Mouse (Mus musculus) olfactory bulb, adult 2 months (tissue): ENCODE data around the gene Tmem262. TPM values are rescaled to one million over a fixed set of nuclear protein-coding genes. Genes with fewer than 3 reads are reported as not detected.

Experiments used
- H3K27ac ChIP-seq: fragments of 200-500 bp; 2 replicates; pipeline ENCODE4 v1.5.1; 2012; ENCODE audit warnings: low read depth, low read length; ENCODE audit not compliant: insufficient read depth
- H3K4me1 ChIP-seq: fragments of 200-500 bp; 2 replicates; pipeline ENCODE4 v1.6.1; 2012; ENCODE audit warnings: low read length; ENCODE audit not compliant: control insufficient read depth, insufficient read depth
- H3K4me3 ChIP-seq: fragments of 200-500 bp; 2 replicates; pipeline ENCODE4 v1.5.1; 2012; ENCODE audit warnings: mild to moderate bottlenecking, low read depth, low read length, moderate library complexity; ENCODE audit not compliant: insufficient read depth
- CTCF ChIP-seq: fragments of 200-500 bp; IDR thresholded peaks from 2 replicates; pipeline ENCODE4 v1.5.1; 2012; ENCODE audit warnings: low read depth, mild to moderate bottlenecking, low read length, moderate library complexity; ENCODE audit not compliant: insufficient read depth
- POLR2A ChIP-seq: fragments of 200-500 bp; IDR thresholded peaks from 2 replicates; pipeline ENCODE4 v1.6.1; 2012; ENCODE audit warnings: mild to moderate bottlenecking, low read depth, low read length, moderate library complexity; ENCODE audit not compliant: insufficient read depth
- WGBS: fragments of 180-500 bp; shearing (Covaris S2); methylation state at CpG from one replicate; pipeline ENCODE4 v1.1.7; 2018; 5-methylcytosine and 5-hydroxymethylcytosine counted together
- polyA plus RNA-seq: library from polyadenylated mRNA; stranded (reverse); fragments of >200 nt; gene quantifications from 2 replicates; pipeline ENCODE4 v1.2.4, GENCODE M21; 2012; ENCODE audit warnings: low replicate concordance; ENCODE audit not compliant: missing spikeins, insufficient read depth, insufficient read length

Gene Tmem262
- polyA plus RNA-seq, 1 experiment = not detected

DNA sequence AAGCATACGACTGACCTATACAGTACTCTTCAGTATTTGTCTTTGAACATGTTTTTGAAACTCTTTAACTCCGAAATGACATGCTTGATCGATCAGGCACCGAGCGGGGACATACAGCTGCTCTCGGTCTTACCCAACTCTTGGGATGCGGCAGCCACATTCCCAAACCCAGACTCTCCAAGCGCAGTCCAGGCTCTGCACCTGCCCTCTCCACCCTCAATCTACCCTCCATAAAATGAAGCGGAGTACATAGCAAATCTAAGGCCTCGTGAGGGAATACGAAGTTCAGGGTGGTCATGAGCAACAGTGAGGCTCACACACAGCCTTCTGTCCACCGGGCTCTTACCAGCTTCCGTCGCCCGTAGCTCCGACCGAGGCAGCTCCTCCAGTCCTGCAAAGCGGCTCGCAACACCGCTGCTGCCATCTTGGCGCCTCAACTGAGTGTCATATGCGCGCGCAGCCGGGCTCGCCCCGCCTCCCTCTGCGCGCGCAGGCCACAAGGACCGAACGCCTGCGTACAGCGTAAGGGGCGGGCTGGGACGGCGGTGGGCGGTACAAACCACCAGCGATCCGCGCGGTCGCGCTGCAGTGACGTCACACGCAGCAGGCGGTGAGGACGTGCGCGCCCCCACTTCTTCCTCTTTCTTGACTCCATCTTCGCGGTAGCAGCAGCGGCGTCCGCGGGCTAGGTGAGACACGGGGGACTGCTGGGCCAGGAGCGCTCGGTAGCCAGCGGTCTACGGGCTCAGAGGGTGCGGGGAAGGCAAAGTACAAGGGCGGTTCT is 22.3 kb upstream of the Tmem262 start, which contains the start of the genes Mrpl49 and Fau:
Mrpl49 (minus strand) TSS at position 473 of the 784 bp plus-strand sequence.
Fau (plus strand) TSS at position 532 of the 784 bp plus-strand sequence.
- peaks cover 9% of the 10 kb centered on the region for H3K4me1 ChIP-seq
- WGBS = under 1% methylated on average over 63 of the region's 63 CpGs
- peak within 1 kb of the TSS; percentile 67; the same call in 1 of the 2 replicates for H3K27ac ChIP-seq
- peak; percentile 93 for TF ChIP-seq POLR2A
- TF ChIP-seq CTCF = no peak
- H3K4me3 ChIP-seq = peak within 1 kb of the TSS; percentile 90

DNA sequence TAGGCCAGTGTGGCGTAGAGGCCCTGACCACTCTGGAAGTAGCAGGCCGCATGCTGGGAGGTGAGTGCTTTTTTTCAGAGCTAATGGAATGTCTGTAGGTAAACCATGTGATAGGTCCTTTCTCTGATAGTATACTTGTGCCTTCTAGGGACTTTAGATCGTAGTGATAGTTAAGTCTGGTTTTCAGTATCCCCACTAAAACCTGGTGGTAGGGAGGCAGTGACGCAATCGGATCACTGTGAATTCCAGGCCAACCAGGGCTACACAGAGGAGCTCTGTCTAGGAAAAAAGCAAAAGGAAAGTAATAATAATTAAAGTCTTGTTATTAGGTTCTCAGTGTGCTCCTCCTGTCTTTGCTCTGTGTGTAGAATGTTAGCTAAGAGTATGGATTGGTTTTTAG is 21.3 kb upstream of the Tmem262 start:
- TF ChIP-seq POLR2A (no peak), CTCF (no peak)
- Histone ChIP-seq H3K4me3 (peak overlapping the region; percentile 90), H3K27ac (no peak overlapping the region), H3K4me1 (peaks cover 15% of the 10 kb centered on the region)
- WGBS = 28% methylated on average over 5 of the region's 5 CpGs

DNA sequence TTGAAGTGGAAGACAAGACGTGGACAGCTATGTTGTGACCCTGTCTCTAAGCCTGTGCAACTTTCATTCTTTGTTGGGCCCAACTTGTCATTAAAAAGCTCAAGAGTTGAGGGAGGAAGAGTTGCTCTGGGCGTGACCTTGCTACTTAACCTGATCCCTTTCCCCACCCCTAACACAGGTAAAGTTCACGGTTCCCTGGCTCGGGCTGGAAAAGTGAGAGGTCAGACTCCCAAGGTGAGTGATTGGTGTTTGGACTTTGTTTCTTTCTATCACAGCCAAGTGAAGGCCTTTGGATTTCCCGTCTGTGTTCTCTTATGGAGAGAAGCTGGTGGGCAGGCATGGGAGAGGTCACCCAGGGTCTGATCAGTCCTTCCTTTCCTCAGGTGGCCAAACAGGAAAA is 20.9 kb upstream of the Tmem262 start:
- Histone ChIP-seq H3K27ac (no peak overlapping the region), H3K4me1 (peaks cover 15% of the 10 kb centered on the region), H3K4me3 (no peak overlapping the region)
- TF ChIP-seq POLR2A = no peak
- TF ChIP-seq CTCF = no peak
- 82% methylated on average over 5 of the region's 5 CpGs for WGBS

DNA sequence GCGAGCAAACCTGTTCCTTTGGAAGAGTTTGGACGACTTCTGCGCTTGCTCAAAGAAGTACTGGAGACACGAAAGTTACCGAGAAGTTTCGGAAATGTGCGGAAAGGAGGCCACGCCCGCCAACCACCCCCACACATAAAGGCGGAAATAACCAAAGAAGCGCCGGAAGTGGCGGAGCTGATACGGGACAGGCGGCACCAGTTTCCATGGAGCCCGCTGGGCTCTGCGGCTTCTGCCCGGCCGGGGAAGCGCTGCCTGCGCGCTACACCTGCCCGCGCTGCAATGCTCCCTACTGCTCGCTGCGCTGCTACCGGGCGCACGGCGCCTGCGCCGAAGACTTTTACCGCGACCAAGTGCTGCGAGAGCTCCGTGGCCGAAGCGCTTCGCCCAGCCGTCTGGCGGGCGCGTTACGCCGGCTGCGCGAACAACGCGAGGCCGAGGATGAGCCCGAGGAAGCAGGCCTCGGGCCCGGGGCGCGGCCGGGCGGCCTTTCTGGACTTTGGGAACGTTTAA is 18.8 kb upstream of the Tmem262 start, which contains the start of gene Znhit2:
Znhit2 (plus strand) TSS at position 172 of the 513 bp plus-strand sequence.
- TF ChIP-seq POLR2A (peak; percentile 68), CTCF (no peak)
- Histone ChIP-seq H3K4me3 (peak within 1 kb of the TSS; percentile 90), H3K4me1 (peaks cover 15% of the 10 kb centered on the region), H3K27ac (peak within 1 kb of the TSS; percentile 41)
- WGBS = under 1% methylated on average over 58 of the region's 58 CpGs

DNA sequence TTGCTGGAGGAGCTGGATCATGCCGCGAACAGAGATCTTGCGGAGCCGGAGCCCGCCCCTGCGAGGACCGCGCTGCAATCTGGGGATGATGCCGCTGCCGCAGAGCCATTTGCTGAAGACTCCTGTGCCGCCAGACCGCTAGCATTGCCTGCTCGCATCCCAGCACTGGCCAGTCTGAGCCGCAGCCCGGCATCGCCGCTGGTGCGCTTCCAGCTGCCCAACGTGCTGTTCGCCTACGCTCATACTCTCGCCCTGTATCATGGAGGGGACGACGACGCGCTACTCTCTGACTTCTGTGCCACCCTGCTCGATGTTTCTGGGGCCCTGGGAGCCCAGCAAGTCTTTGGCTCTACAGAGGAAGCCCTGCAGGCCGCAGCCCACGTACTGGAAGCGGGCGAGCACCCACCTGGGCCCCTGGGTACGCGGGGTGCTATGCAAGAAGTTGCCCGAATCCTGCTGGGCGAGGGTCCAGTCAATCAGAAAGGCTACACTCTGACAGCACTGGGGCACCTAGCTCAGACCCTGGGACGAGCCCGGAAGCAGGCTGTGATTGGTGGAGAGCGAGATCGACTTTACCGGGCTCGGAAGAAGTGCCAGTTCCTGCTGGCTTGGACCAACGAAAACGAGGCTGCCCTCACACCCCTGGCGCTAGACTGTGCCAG is 18.1 kb upstream of the Tmem262 start:
- Histone ChIP-seq H3K4me3 (peak overlapping the region; percentile 90), H3K27ac (peak overlapping the region; percentile 41), H3K4me1 (peaks cover 20% of the 10 kb centered on the region)
- under 1% methylated on average over 44 of the region's 44 CpGs for WGBS
- no peak for TF ChIP-seq CTCF
- no peak for TF ChIP-seq POLR2A

DNA sequence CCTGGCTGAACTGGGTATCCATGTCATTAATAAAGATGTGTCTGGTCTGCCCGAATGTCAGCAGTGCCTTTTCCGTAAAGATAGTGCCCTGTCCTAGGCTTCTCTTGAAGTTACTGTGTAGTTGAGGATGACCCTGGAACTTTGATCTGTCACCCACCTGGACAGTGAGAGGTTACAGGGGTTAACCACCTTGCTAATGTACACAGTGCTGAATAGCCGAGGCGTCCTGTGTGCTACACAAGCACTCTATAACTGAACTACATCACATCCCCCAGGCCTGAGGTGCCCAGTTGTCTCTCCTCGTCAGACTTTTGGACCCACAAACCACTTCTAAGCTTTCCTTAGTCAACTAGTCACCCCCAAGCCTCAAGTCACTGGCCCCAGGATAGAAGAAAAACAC is 17.4 kb upstream of the Tmem262 start:
- peak overlapping the region; percentile 90 for H3K4me3 ChIP-seq
- TF ChIP-seq POLR2A (no peak), CTCF (no peak)
- peaks cover 27% of the 10 kb centered on the region for H3K4me1 ChIP-seq
- 60% methylated on average over 5 of the region's 5 CpGs for WGBS
- no peak overlapping the region for H3K27ac ChIP-seq

DNA sequence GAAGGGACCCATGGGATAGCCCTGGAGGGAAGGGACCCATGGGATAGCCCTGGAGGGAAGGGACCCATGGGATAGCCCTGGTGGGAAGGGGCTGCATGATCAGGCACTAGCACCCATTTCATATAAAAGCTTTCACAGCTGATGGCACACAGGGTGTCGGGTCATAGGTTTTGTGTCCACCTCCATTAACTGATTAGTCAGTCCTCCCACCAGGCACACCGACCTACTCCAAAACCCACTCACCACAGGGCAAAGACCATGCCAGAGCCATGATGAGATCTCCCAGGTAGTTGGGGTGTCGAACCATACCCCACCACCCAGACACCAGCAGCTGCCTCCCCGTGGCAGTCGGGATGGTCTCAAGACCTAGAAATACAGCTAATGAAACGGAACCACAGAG is 16.8 kb upstream of the Tmem262 start:
- peaks cover 33% of the 10 kb centered on the region for H3K4me1 ChIP-seq
- no peak overlapping the region for H3K27ac ChIP-seq
- TF ChIP-seq POLR2A (no peak), CTCF (no peak)
- WGBS = 94% methylated on average over 6 of the region's 6 CpGs
- no peak overlapping the region for H3K4me3 ChIP-seq

DNA sequence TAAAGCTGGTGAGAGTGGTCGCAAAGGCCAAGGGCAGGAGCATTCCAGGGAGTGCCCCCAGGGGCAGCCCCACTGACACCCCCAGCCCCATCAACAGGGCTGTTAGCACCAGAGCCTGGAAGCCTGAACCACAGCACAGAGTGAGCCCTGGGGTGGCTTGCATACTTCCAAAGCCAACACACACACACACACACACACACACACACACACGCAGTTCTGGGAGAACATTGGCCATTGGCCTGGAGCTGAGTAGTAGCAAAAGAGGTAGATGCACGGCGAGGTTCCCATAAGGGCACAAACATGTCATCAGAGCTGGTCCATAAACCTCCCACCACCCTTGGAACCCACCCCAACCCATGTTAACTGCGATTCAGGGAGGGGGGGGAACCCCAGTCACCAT is 13.3 kb upstream of the Tmem262 start:
- H3K27ac ChIP-seq = no peak overlapping the region
- TF ChIP-seq CTCF (no peak), POLR2A (no peak)
- 27% methylated on average over 5 of the region's 5 CpGs for WGBS
- H3K4me1 ChIP-seq = peaks cover 32% of the 10 kb centered on the region
- H3K4me3 ChIP-seq = peak overlapping the region; percentile 59

DNA sequence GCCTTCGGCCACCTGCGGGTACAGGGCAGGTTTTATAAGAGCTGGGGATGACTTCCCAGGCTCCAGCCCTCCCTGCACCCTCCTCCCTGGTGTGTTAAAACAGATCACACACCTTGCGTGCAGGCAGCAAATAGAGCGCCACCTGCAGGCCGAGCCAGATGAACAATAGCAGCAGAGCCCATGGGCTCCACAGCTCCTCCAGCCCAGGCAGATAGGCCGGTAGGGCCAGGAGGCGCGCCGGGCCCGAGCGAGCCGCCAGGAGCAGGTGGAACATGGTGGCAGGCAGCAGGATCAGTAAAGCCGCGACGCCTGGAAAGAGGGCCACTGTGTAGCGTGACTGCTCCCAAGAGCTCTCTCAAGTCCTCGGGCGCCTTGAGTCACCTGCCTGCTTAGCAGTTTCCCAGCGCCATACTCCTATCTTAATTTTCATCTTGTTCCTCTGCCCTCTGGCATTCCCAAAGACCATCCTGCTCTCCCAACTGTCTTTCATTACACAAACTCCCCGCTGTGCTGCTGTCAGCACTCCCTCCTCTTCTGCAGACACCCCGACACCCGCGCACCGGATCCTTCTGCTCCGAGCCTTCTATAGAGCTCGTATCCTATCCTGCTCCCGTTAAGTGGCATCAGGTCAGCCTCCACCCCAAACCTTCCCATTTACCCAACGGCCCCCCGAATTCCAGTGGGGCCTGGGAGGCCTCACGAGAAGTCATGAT is 12.7 kb upstream of the Tmem262 start:
- TF ChIP-seq CTCF (peak; percentile 88), POLR2A (no peak)
- peaks cover 26% of the 10 kb centered on the region for H3K4me1 ChIP-seq
- H3K27ac ChIP-seq = peak overlapping the region; percentile 67
- peak overlapping the region; percentile 59 for H3K4me3 ChIP-seq
- WGBS = under 1% methylated on average over 30 of the region's 30 CpGs
